Mouse (Mus musculus) thymus, adult 2 months (tissue): ENCODE data around the gene Dlg4. TPM values are rescaled to one million over a fixed set of nuclear protein-coding genes. Genes with fewer than 3 reads are reported as not detected.
A peak's percentile ranks its signal among the peaks of the same experiment; 100 is the strongest.

ENCODE experiments used
- DNase-seq: peaks from one replicate; pipeline ENCODE4 v3.0.0; 2021
- H3K27ac ChIP-seq: fragments of 200-500 bp; 2 replicates; pipeline ENCODE4 v1.5.1; 2012; ENCODE audit warnings: low read length, control low read depth; ENCODE audit not compliant: control insufficient read depth, insufficient read depth
- H3K27me3 ChIP-seq: fragments of 200-500 bp; 2 replicates; pipeline ENCODE4 v1.6.1; 2012; ENCODE audit warnings: mild to moderate bottlenecking, low read length, moderate library complexity, mixed read lengths; ENCODE audit not compliant: control insufficient read depth, insufficient read depth
- H3K36me3 ChIP-seq: fragments of 200-500 bp; 2 replicates; pipeline ENCODE4 v1.6.1; 2012; ENCODE audit warnings: mild to moderate bottlenecking, low read length, moderate library complexity; ENCODE audit not compliant: control insufficient read depth, insufficient read depth
- H3K4me1 ChIP-seq: fragments of 200-500 bp; replicated peaks from 2 replicates; pipeline ENCODE4 v1.6.1; 2012; ENCODE audit warnings: low read length; ENCODE audit not compliant: control insufficient read depth, insufficient read depth
- H3K4me3 ChIP-seq: fragments of 200-500 bp; 2 replicates; pipeline ENCODE4 v1.5.1; 2012; ENCODE audit warnings: mild to moderate bottlenecking, low read length, control low read depth, moderate library complexity; ENCODE audit not compliant: control insufficient read depth, insufficient read depth
- CTCF ChIP-seq: fragments of 200-500 bp; IDR thresholded peaks from 2 replicates; pipeline ENCODE4 v1.5.1; 2012; ENCODE audit warnings: mild to moderate bottlenecking, control low read depth, low read length, moderate library complexity, borderline replicate concordance; ENCODE audit not compliant: control insufficient read depth, poor library complexity, insufficient read depth; ENCODE audit errors: extremely low read depth
- POLR2A ChIP-seq: fragments of 200-500 bp; IDR thresholded peaks from 2 replicates; pipeline ENCODE4 v1.6.1; 2012; ENCODE audit warnings: mild to moderate bottlenecking, low read length, control low read depth, moderate library complexity; ENCODE audit not compliant: control insufficient read depth, poor library complexity, insufficient read depth; ENCODE audit errors: extremely low read depth
- WGBS: fragments of 180-500 bp; shearing (Covaris S2); methylation state at CpG from one replicate; pipeline ENCODE4 v1.1.7; 2018; 5-methylcytosine and 5-hydroxymethylcytosine counted together
- polyA plus RNA-seq: library from polyadenylated mRNA; depleted of rRNA; stranded (reverse); fragments of >200 nt; gene quantifications from 2 replicates; pipeline ENCODE4 v1.2.3, GENCODE M21; 2012

Dlg4 gene
- polyA plus RNA-seq, 1 experiment, result 72.1 TPM

DNA sequence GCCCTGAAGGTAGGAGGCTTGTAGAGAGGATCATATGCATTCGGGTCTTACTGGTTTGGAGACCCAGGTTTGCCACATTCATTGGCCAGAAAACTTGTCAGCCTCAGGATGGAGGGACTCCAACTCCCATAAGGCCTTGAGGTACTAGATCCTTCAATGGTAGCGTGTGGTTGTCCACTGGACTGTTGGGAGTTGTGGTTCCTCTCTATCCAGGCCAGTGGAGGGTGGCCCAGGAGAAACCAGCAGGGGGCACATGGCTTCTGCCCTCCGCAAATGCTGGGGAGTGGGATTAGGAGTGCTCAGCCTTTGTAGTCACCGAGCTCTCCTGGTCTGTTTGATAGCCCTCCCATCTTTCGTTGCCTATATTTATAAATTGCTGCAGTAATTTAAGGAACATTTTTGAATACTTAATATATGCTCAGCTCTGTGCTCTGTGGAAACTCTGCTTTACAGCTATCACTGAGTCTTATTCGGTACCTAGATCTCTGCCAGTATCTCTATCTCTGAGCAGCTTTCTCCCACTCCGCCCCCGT is 4.1 kb downstream of the Dlg4 start:
- Histone ChIP-seq H3K4me3 (peak overlapping the region; percentile 42), H3K27me3 (no peaks in the 10 kb centered on the region), H3K36me3 (no peaks in the 10 kb centered on the region), H3K27ac (peak overlapping the region; percentile 84), H3K4me1 (peaks cover 46% of the 10 kb centered on the region)
- peak; percentile 71 for DNase-seq
- TF ChIP-seq CTCF (peak; percentile 62; the same call in 1 of the 2 replicates), POLR2A (no peak)
- WGBS, result 1% methylated on average over 8 of the region's 8 CpGs

- Histone ChIP-seq H3K4me3 (peak overlapping the region; percentile 42), H3K36me3 (no peaks in the 10 kb centered on the region), H3K27me3 (no peaks in the 10 kb centered on the region), H3K27ac (no peak overlapping the region), H3K4me1 (peaks cover 46% of the 10 kb centered on the region)
- DNase-seq, result peak; percentile 89
- 7% methylated on average over 40 of the region's 40 CpGs for WGBS
- no peak; the same call in 1 of the 2 replicates for TF ChIP-seq POLR2A
- no peak for TF ChIP-seq CTCF
Observed at GRCm38 (mm10) chr11:70021264-70022132, 4.8 kb downstream of the Dlg4 start.

GRCm38 (mm10) chr11:70023481-70024150 is 6.9 kb downstream of the Dlg4 start:
- H3K4me1 ChIP-seq, result peaks cover 53% of the 10 kb centered on the region
- no peaks in the 10 kb centered on the region for H3K36me3 ChIP-seq
- WGBS, result 73% methylated on average over 29 of the region's 29 CpGs
- no peak overlapping the region for H3K4me3 ChIP-seq
- no peaks in the 10 kb centered on the region for H3K27me3 ChIP-seq
- no peak for DNase-seq
- TF ChIP-seq POLR2A (no peak), CTCF (no peak)
- no peak overlapping the region for H3K27ac ChIP-seq

- no peak for DNase-seq
- Histone ChIP-seq H3K27ac (no peak overlapping the region), H3K27me3 (no peaks in the 10 kb centered on the region), H3K4me1 (peaks cover 55% of the 10 kb centered on the region), H3K36me3 (no peaks in the 10 kb centered on the region), H3K4me3 (no peak overlapping the region)
- no peak for TF ChIP-seq POLR2A
- no peak for TF ChIP-seq CTCF
- 70% methylated on average over 6 of the region's 6 CpGs for WGBS
Observed at GRCm38 (mm10) chr11:70024151-70024514, 7.4 kb downstream of the Dlg4 start.

- Histone ChIP-seq H3K4me1 (peaks cover 44% of the 10 kb centered on the region), H3K27ac (no peak overlapping the region), H3K27me3 (no peaks in the 10 kb centered on the region), H3K36me3 (peaks cover 12% of the 10 kb centered on the region), H3K4me3 (no peak overlapping the region)
- no peak for TF ChIP-seq CTCF
- TF ChIP-seq POLR2A, result no peak
- DNase-seq, result no peak
- 86% methylated on average over 19 of the region's 19 CpGs for WGBS
Observed at GRCm38 (mm10) chr11:70026689-70027088, 9.9 kb downstream of the Dlg4 start.

DNA sequence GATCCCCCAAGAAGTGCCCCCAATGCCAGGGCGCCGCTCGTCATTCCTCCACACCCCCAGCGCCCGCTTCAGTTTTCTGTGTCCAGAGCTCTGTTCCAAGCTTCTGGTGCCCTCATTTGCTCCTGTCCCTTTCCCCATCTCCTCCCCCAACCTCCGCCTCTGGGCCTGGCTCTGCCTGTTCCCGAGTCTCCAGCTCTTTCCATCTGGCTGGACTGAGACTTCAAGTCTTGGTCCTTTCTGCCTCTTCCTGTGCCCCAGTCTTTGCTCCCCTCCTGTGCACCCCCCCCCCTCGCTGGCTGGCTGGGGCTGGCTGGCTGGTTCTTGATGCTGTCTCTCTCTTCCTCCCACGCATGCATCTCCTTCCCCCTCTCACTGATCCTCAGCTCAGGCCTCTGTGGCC is 10.7 kb downstream of the Dlg4 start:
- no peak overlapping the region for H3K27ac ChIP-seq
- TF ChIP-seq POLR2A, result no peak
- no peak for TF ChIP-seq CTCF
- peaks cover 42% of the 10 kb centered on the region for H3K4me1 ChIP-seq
- H3K4me3 ChIP-seq, result no peak overlapping the region
- no peak for DNase-seq
- H3K27me3 ChIP-seq, result no peaks in the 10 kb centered on the region
- H3K36me3 ChIP-seq, result peaks cover 19% of the 10 kb centered on the region
- WGBS, result 91% methylated on average over 9 of the region's 9 CpGs
